Mouse (Mus musculus) liver (tissue): ENCODE measurements around the gene Myo1e.
"Not testable (repeated sequence)": the region's sequence is repeated elsewhere in the genome, so short reads cannot be mapped to it uniquely, and the experiment has no call there.

Experiments
- DNase-seq: peaks from one replicate; pipeline ENCODE4 v3.0.0-alpha.2; 2020; ENCODE audit warnings: mixed read lengths

The Myo1e gene

DNA sequence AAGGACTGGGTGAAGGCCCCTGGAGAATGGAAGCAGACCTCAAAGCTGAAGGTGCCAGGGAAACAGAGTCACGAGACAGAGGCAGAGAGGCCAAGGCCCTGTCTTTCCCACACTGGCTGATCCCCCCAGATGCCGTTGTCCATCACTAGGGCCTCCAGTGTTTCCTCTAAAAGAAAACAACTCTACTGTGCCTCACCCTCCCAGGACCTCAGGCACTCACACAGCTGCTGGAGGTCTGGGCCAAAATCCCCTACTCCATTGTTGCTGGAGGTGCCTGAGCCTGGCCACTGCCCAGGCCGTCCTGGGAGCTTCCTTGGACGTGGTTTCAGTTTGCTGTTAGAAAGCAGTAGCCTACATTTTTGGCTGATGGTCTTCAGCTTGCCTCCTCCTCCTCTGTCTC lies 47.9 kb downstream of the Myo1e start:
- no peak for DNase-seq

DNA sequence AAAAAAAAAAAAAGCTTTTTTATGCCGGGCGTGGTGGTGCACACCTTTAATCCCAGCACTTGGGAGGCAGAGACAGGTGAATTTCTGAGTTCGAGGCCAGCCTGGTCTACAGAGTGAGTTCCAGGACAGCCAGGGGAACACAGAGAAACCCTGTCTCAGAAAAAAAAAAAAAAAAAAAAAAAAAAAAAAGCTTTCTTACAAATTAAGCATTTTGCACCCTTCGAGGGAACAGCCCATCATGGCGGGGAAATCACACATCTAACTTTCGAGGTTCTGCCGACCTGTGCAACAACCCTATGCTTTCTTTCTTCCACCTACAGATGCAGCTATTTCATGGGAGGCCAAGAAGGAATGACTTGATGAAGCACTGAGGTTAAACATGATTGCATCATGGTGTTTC lies 48.9 kb downstream of the Myo1e start:
- DNase-seq = not testable (repeated sequence)

DNA sequence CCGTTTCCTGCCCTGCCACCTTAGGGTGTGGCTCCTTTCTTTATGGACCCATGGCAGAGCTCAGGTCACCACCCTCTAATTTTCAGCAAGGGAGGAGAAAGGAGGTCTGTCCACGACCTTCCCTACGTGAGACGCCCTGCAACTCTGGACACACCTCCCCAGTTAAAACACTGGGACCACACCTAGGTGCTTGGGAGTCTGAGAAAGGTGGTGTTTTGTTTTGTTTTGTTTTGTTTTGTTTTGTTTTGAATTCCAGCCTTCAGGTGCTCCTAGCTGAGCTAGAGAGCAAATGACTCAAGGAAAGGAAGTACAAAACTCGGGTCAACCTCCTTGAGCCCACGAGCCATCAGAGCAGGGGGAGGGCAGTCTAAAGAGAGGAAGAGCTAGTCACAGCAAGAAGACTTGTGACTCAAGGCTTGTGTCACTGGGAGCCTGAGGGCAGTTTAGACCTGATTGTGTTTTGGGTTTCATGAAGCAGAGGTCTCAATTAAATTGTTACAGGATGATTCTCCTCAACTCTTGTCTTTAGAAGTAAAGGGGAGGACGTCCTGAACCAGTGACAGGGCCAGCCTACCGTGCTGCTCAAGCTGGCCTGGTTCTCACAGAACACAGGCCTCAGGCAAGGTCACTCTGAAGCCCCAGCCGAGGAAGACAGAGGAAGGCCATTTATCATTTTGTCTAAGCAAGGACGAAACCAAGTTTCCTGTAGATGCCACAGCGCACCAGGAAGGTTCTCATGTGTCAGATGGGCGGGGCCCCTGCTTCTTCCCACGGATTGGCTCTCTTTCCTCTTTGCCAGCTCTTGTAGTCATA lies 50.3 kb downstream of the Myo1e start:
- DNase-seq = no peak

DNA sequence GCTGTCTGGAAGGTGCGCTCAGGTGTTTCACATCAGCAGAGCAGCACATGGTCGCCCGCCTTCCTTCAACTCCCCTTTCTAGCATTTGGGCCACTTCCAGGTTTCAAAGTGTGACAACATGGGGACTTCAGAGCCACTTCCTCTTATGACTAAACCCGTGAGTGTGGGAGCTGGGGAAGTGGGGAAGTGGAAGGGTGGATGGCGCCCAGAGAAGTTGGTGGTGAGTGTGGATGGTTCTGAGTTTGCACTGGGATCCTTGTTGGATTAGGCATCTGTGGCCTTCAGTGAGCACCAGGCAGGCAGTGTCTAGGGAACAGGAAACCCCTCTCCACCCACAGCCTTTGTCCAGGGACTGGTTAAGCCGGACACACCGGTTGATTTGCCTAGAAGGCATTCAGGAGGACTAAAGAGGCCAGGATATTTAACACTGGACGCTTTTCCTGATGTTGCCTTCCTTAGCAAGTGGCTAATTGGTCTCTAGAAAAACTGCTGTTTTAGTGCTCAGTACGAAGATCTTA lies 53.2 kb downstream of the Myo1e start:
- DNase-seq = no peak

DNA sequence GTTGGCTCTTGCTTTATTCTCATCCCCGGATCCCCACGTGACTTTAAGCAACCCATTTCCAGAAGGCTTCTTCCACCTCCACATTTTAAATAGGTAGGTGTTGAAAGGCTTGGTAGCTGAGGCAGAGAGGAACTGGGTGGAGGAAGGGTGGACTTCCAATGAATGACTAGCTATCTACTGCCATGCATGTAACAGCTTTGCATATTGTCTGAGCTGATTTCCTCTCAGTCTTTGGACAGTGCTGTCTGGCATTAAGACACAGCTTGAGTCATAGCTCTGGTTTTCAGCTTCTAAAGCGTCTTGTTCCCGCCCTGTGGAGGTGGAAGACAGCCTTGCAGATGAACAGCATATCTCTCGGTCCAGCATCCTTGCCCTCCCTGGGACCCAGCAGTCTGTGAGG lies 54.5 kb downstream of the Myo1e start:
- no peak for DNase-seq

DNA sequence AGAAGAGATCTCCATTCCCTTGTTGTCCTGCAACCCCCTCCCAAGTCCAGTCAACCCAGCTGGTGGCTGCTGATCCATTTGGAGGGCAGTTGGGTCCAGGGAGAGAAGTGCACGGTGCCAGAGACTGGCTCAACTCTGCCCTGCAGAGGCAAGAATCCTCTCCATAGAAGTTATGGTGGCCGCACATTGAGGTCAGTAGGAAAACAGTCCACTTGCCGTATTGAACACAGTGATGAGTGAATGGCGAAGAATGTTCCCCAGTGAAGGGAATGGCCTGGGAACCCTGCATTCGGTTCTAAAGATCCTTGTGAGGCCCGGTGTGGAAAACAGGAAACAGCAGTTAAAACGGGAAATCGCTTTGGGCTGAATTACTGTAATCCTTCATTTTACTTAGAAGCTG lies 56.0 kb downstream of the Myo1e start:
- DNase-seq = no peak

DNA sequence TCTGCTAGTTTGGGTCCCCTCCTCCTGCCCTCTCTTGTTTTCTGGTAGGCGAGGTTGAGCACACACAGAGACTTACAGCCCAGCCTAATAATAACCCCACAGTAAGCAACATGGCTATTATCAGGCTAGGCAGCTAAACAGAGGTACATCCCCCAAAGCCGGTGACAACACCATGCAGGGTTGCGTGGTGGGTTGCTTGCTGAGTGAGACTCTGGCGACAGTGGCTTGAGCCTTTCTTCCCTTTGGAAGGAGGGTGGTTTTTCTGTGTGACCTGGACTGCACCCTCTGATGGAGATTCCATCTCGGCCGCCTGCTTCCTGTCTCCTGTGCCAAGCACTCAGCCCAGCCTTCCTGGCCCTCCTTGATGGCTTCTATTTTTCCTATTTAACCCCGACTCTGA lies 56.6 kb downstream of the Myo1e start:
- DNase-seq = no peak

DNA sequence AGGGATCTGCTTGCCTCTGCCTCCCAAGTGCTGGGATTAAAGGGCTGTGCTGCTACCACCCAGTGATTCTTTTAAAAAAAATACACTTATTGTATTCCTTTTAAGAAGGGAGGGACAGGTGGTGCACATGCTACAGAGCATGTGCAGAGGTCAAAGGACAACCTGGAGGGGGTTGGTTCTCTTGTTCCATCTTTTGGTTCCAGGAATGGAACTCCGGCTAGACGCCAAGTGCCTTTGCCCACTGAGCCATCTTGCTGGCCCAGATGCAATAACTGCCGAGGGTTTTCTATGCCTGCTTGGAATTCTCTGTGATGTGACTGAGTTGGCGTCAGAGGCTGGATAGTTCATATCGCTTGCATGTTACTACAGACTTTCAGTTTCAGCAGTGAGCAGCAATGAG lies 58.4 kb downstream of the Myo1e start:
- DNase-seq = no peak

DNA sequence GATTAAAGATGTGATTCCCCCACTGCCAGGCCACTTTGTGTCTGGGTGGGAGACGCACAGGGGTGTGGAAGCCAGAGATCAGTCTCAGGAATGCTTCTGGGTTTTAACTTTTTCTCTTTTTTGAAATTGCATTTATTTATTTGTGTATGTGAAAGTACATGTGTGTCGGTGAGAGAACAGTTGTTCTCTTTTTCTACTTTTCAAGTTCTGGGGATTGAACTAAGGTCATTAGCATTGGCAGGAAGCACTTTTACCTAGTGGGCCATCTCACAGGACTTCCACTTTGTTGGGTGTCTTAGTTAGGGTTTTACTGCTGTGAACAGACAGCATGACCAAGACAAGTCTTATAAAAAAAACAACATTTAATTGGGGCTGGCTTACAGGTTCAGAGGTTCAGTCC lies 59.0 kb downstream of the Myo1e start:
- DNase-seq = no peak

DNA sequence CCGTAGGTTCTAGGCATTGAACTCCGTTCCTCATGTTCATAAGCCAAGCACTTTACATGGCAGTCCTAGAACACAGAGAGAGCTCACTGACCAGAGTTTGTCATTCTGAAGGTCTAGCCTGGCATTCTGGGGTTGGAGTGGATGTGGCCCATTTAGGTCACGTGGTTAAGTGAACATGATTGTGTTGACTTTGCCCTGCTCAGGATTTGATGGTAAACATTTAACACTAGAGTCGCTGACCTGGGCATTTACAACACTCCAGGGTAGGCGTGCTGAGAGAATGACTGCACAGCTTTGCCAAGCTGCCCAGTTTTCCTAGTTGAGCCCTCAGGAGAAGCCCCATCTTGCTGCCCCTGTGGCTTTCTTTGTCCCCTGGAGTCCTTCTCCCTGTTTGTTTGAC lies 60.0 kb downstream of the Myo1e start:
- no peak for DNase-seq

DNA sequence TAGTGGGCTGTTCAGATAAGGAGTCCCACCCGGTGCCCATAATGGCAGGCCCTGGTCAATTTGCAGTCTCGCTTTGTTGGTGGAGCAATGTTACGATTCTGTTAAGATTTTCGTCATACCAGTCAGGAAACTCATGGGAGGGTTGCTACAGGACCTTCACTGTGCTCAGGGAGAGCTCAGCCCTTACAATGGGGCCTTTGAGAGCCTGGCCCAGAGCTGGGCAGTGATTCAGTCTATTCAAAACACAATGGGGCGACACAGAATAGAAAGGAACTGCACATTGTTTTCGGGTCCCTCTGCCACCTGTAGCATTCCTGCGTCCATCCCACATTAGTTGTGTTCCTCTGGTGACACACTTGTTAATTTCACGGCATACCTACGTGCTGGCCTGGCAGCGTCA lies 62.2 kb downstream of the Myo1e start:
- DNase-seq = no peak

DNA sequence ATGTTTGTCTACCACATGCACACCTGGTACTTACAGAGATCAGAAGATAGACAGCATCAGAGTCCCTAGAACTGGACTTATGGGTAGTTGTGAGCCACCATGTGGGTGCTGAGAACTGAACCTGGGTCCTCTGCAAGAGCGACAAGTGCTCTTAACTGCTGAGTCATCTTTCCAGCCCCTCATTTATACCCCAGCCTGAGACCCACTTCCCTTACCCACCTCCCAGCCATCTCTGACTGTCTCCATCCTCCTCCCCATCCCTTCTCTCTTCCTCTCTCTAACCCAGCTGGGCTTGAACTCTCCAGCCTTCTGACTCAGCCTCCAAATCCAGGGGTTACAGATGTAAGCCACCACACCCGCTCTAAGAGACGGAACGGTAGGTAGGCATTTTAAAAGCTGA lies 63.3 kb downstream of the Myo1e start:
- no peak for DNase-seq

DNA sequence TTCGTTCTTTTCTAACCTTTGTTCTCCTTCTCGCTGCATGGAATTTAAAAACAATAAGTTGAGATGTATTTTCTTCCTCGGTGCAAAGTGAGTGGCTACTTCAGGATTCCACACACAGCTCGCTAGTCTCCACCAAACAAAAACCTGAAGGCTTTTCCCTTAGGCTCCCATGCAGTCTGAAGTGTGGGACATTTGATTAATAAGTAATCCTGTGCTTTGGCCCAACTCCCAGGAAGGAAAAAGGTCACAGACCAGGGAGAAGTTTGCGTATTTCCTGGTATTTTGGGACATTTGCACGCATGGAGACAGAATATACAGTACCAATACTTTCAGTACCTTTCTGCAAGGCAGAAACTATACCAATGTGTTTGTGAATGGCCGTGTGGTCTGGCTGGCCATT lies 64.0 kb downstream of the Myo1e start:
- no peak for DNase-seq

DNA sequence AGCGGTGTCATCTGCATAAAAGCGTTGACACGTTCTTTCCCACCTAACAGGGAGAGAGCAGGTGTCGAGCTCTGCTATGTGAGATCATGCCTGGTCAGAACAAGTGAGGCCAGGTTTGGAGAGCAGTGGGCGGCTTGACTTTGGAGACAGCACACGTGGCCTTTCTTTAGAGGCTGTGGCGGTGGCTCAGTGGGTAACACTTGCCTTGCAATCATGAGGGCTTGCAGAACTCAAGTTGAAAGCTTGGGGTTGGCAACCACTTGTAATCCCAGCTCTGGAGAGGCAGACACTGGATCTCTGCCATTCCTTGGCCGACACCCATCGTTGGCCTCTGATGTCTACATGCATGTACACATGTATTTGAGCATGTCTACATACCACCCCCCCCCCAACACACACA lies 64.5 kb downstream of the Myo1e start:
- no peak for DNase-seq

DNA sequence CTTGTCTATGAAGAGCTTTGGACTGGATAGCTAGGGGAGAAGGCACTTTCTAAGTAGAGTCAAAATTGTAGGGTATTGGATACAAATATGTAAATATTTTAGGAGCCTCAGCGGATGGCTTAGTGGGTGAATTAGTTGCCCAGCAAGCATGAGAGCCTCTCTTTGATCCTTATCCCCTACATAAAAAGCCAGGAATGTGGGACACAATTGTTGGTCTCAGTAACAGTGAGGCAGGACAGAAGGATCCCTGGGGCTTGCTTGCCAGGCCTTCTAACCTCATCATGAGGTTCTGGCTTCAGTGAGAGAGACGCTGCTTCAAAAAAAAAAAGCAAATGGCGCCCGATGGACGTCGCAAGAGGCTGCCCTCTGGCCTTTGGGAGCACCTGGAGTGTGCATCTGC lies 66.9 kb downstream of the Myo1e start:
- DNase-seq = no peak

DNA sequence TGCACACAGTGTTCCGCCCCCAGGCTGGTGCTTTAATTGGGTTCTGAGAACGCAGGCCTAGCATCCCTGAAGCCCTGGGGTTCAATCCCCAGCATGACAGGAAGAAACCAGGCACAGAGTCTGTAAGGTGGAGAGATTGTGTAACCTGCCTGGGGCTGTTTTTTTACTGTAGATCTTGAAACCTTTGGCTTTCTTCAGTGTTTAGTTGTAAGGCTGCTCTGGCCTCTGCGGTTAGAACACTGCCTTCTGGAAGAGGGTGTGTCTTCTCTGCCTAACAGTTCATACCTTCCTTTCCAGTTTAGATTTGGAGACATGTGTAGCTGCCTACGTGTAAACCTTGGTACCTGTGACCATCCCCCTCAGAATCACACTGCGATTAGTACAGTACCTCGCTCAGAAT lies 67.3 kb downstream of the Myo1e start:
- DNase-seq = no peak

DNA sequence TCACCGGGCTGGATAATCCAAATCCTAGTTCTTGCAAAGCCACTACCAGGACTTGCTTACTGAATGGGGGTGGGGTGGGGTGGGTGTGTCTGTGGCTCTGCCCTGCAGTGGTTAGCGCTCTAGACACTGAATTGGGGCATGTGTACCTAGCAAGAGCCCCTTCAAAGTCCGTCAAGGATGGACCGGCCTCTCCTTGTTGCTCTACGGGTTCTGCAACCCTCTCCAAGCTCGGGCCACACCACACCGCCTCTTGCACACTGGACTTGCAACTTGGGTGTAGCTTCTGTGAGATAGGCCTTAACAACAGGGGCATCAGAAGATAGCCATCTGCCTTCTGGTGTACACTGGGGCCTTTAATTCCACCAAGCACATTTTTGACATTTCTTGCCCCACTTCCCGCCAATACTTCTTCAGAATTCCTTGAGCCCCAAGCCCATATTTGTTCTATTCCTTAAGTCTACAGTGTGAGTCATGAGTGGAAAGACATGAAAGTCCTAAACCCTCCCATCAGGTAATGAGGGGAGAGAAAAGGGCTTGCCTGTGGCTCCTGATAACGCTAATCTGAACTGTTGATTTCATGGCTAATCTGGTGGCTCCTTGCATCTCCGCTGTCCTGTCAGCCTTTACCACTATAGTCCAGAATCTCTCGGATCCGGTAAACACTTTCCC lies 67.9 kb downstream of the Myo1e start:
- no peak for DNase-seq

DNA sequence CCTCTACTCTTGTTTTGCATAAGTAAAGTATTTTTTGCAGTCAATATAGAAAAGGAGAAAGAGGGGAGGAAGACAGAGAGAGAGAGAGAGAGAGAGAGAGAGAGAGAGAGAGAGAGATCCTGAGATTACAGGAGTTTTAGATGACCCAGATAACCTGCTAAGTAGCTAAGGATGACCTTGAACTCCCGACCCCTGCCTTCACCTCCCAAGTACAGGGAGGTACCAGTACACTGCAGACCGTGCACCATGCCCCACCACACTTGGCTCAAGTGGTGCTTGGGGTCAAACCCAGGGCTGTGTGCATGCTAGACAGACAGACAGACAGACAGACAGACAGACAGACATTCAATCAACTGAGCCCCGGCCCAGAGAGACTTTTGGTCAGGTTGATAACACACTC lies 69.9 kb downstream of the Myo1e start:
- DNase-seq = no peak

DNA sequence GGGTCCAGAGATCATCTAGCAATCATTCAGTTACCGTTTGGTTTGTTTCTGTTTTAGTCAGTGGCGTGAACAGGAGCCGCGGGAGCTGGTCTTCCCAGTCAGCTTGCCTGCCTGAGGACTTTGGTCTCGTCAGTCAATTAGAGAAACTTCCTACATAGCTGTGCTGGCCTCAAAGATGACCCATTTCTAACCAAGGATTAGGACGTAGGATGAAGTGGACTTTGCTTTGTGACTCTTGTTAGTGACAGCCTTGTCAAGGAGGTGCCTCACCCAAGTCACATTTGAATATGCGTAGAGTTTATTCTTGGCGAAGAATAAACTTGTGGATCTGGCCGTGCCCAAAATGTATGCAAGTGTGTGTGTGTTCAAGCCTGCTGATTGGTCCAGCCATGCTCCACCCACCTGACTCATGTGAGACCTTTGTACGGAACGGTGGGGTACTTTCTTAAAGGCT lies 70.4 kb downstream of the Myo1e start:
- DNase-seq = peak; percentile 21

DNA sequence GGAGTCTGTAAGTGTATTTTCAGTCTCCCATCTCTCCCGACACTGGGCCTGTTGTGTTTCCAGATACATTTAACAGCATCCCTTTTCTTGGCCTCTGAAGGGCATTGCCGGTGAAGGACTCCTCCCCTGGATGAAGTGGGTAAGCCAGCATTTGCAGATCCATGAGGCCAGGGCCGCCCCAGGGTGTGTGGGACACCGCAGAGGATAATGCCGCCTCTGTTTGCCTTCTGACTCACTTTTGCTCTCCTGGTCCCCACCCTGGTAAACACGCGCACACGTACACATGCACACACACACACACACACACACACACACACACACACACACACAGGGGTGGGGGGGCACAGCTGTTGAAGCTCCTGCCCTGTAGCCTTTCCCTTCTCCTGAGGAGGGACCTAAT lies 74.3 kb downstream of the Myo1e start:
- DNase-seq = no peak

DNA sequence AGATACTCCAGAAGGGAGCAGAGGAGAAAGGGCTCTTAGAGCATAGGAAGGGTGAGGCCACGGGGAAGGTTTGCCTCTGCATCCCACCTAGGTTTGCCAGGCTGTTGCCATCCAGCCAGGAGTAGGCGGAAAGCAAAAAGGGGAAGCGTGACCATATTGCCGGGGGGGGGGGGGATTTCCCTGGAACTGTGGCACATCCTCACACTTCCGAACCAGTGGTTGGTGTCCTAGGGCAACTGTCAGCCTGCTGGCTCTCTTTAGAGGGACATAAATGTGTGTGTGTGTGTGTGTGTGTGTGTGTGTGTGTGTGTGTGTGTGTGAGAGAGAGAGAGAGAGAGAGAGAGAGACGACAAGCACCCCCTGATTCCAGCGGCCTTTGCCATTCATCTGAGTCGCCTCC lies 75.0 kb downstream of the Myo1e start:
- DNase-seq = no peak

DNA sequence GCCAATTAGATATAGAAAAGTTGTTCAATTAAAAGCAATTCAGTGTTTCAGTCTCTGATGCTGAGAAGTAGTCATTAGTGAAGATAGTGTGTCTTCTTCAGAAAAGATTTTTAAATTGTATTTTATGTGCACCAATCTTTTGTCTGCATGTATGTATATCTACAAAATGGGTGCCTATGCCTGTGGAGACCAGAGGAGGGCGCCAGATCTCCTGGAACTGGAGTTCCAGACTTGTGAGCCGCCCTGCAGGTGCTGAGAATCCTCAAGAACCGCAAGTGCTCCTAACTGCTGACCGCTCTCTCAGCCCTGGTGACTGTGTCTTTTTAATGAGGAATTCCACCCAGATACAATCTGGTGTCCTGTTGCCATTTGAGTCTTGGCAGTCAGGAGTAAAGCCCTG lies 76.0 kb downstream of the Myo1e start:
- DNase-seq = no peak

DNA sequence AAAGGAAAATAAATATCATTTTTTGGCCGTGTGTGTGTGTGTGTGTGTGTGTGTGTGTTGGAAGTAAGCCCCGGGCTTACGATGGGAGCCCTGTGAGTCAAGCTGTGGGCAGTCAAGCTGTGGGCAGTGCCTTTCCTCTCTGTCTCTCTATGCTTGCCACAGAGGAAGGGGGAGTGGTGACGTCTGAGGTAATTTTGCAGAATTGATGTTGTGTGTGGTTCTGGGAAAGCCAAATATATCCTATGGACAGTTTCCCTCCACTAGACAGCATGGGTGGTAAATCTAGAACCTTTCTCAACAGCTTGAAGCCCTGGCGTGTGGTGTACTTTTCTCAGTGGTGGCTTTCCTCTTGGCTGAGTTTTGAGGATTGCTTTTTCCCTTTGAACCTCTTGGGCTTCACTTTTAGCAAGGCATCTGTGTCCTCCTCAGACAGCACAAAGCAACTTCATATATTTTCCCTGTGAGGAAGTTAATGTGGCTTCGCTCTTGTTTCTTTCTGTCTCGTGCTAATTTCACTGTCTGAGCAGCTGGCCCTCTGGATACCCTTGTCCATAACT lies 77.5 kb downstream of the Myo1e start:
- DNase-seq = no peak

DNA sequence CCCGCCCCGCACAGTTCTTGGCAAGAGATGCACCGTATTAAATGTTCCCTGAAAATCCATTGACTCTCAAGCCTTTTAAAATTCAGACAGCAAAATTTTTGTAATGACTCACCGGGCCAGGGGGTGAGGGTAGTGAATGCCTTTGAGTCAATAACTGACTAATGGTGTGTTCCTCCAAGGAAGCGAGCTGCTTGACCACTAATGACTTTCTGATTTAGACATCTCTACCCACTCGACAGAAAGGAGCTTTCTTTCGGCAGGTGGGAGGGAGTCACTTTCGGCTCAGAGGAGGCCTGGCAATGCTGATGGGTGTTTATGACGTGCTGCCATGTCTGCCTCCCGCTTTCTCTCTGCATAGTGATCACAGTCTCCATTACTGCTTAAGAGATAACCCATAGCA lies 83.6 kb downstream of the Myo1e start:
- DNase-seq = no peak
